Mouse (Mus musculus): ENCODE measurements around the gene Ptch2. TPM values are rescaled to one million over a fixed set of nuclear protein-coding genes. Genes with fewer than 3 reads are reported as not detected.

The Ptch2 gene
- polyA plus RNA-seq, 1 experiment: 5.0 TPM

DNA sequence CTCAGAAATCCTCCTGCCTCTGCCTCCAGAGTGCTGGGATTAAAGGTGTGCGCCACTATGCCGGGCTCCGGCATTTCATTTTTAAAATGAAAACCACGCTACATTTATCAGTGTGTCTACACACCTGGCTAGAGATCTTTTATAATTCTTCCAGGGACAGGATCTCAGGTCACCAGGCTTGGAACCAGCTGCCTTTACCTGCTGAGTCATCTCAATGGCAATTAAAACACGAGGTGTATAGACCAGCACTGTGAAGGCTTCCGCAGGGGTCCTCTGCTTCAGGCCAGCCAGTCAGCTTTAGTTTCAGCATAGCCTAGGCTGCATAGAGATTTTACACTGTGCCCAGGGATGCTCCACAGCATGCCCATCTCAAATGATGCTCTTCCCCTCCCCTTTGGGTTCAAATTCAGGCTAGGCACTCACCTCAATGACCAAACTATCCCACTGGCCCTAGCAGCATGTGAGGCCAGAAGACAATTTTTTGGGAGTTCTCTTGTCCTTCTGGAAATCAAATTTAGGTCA, 54.4 kb downstream of the Ptch2 start:
- no peak for TF ChIP-seq CTCF (conservative IDR thresholded peaks at IDR 0.05; ENCODE audit: insufficient read depth, insufficient read length, low read depth, low read length)
- TF ChIP-seq POLR2A (IDR thresholded peaks at IDR 0.05; ENCODE audit: low read depth, low read length): no peak
- DNase-seq: no peak
- no peak overlapping the region for H3K4me3 ChIP-seq (ENCODE audit: insufficient read depth, low read depth, low read length)
- no peak overlapping the region for H3K27ac ChIP-seq (ENCODE audit: insufficient read depth, low read depth, low read length)
- H3K4me1 ChIP-seq (ENCODE audit: control insufficient read depth, insufficient read depth, low read length): no peaks in the 10 kb centered on the region
- H3K27me3 ChIP-seq (replicated peaks; ENCODE audit: control insufficient read depth, insufficient read depth, low read length): no peaks in the 10 kb centered on the region
- peaks cover 8% of the 10 kb centered on the region; the same call in 1 of the 2 replicates for H3K36me3 ChIP-seq (ENCODE audit: control insufficient read depth, insufficient read depth, low read length)
- WGBS: 91% methylated on average over 6 of the region's 6 CpGs

GRCm38 (mm10) chr4:117151416-117151815, 55.5 kb downstream of the Ptch2 start:
- no peaks in the 10 kb centered on the region for H3K4me1 ChIP-seq (ENCODE audit: control insufficient read depth, insufficient read depth, low read length)
- H3K27me3 ChIP-seq (replicated peaks; ENCODE audit: control insufficient read depth, insufficient read depth, low read length): no peaks in the 10 kb centered on the region
- DNase-seq: no peak
- H3K4me3 ChIP-seq (ENCODE audit: insufficient read depth, low read depth, low read length): no peak overlapping the region
- 61% methylated on average over 1 of the region's 1 CpGs for WGBS
- H3K27ac ChIP-seq (ENCODE audit: insufficient read depth, low read depth, low read length): no peak overlapping the region
- TF ChIP-seq POLR2A (IDR thresholded peaks at IDR 0.05; ENCODE audit: low read depth, low read length) (no peak), CTCF (conservative IDR thresholded peaks at IDR 0.05; ENCODE audit: insufficient read depth, insufficient read length, low read depth, low read length) (no peak)
- peaks cover 8% of the 10 kb centered on the region; the same call in 1 of the 2 replicates for H3K36me3 ChIP-seq (ENCODE audit: control insufficient read depth, insufficient read depth, low read length)

GRCm38 (mm10) chr4:117152714-117153113, 56.8 kb downstream of the Ptch2 start:
- DNase-seq: no peak
- 67% methylated on average over 5 of the region's 5 CpGs for WGBS
- no peaks in the 10 kb centered on the region for H3K27me3 ChIP-seq (replicated peaks; ENCODE audit: control insufficient read depth, insufficient read depth, low read length)
- H3K4me1 ChIP-seq (ENCODE audit: control insufficient read depth, insufficient read depth, low read length): no peaks in the 10 kb centered on the region
- H3K36me3 ChIP-seq (ENCODE audit: control insufficient read depth, insufficient read depth, low read length): peaks cover 8% of the 10 kb centered on the region; the same call in 1 of the 2 replicates
- TF ChIP-seq CTCF (conservative IDR thresholded peaks at IDR 0.05; ENCODE audit: insufficient read depth, insufficient read length, low read depth, low read length) (no peak), POLR2A (IDR thresholded peaks at IDR 0.05; ENCODE audit: low read depth, low read length) (no peak)
- no peak overlapping the region for H3K27ac ChIP-seq (ENCODE audit: insufficient read depth, low read depth, low read length)
- no peak overlapping the region for H3K4me3 ChIP-seq (ENCODE audit: insufficient read depth, low read depth, low read length)

DNA sequence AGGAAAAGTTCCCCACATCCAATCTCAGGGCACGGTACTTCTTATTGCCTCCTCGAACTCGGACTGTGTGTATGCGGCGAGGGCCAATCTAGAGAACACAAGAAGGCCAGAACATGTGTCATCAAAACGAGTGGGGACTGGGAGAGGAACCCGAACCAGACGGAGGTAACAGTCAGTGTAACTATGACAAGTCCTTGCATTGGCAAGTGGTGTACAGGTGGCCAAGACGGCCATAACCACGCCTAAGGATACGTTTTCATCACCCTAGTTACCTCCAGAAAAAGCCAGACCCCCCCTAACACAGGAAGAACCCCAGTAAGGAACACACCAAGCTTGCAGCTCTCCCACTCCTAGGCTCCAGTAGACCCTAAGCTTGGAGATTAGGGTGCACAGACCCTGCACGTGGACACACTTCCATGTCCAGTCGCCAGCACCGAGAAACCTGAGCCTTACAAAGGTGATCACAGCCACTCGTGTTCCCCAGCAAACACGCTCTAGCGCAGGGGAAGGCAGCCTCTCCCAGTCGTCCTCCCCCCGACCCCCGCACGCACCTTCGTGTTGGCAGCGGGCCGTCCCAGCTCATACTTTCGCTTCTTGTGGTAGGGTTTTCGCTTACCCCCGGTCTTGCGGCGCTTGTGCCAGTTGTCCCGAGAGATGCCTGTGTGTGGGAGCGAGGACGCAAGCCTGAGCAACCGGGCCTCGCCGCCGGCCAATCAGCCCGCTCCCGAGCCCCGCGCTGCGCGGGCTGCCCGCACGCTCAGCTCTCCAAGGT, 59.3 kb downstream of the Ptch2 start:
- peaks cover 8% of the 10 kb centered on the region; the same call in 1 of the 2 replicates for H3K36me3 ChIP-seq (ENCODE audit: control insufficient read depth, insufficient read depth, low read length)
- no peaks in the 10 kb centered on the region for H3K27me3 ChIP-seq (replicated peaks; ENCODE audit: control insufficient read depth, insufficient read depth, low read length)
- DNase-seq: no peak
- no peaks in the 10 kb centered on the region for H3K4me1 ChIP-seq (ENCODE audit: control insufficient read depth, insufficient read depth, low read length)
- 3% methylated on average over 44 of the region's 44 CpGs for WGBS
- TF ChIP-seq POLR2A (IDR thresholded peaks at IDR 0.05; ENCODE audit: low read depth, low read length) (no peak), CTCF (conservative IDR thresholded peaks at IDR 0.05; ENCODE audit: insufficient read depth, insufficient read length, low read depth, low read length) (no peak)
- H3K27ac ChIP-seq (ENCODE audit: insufficient read depth, low read depth, low read length): peak overlapping the region; percentile 66; the same call in 1 of the 2 replicates
- peak overlapping the region; percentile 80 for H3K4me3 ChIP-seq (ENCODE audit: insufficient read depth, low read depth, low read length)

- peak; percentile 92 for DNase-seq
- TF ChIP-seq POLR2A (IDR thresholded peaks at IDR 0.05; ENCODE audit: low read depth, low read length) (peak; percentile 93), CTCF (conservative IDR thresholded peaks at IDR 0.05; ENCODE audit: insufficient read depth, insufficient read length, low read depth, low read length) (no peak)
- H3K4me1 ChIP-seq (ENCODE audit: control insufficient read depth, insufficient read depth, low read length): no peaks in the 10 kb centered on the region
- no peaks in the 10 kb centered on the region for H3K27me3 ChIP-seq (replicated peaks; ENCODE audit: control insufficient read depth, insufficient read depth, low read length)
- under 1% methylated on average over 52 of the region's 52 CpGs for WGBS
- peak within 1 kb of the TSS; percentile 80 for H3K4me3 ChIP-seq (ENCODE audit: insufficient read depth, low read depth, low read length)
- H3K27ac ChIP-seq (ENCODE audit: insufficient read depth, low read depth, low read length): peak within 1 kb of the TSS; percentile 71
- peaks cover 8% of the 10 kb centered on the region; the same call in 1 of the 2 replicates for H3K36me3 ChIP-seq (ENCODE audit: control insufficient read depth, insufficient read depth, low read length)
Measured at GRCm38 (mm10) chr4:117155792-117156355, 60.0 kb downstream of the Ptch2 start, which contains the start of gene Rps8. Gene Rps8 (minus strand): TSS chr4:117156243.

DNA sequence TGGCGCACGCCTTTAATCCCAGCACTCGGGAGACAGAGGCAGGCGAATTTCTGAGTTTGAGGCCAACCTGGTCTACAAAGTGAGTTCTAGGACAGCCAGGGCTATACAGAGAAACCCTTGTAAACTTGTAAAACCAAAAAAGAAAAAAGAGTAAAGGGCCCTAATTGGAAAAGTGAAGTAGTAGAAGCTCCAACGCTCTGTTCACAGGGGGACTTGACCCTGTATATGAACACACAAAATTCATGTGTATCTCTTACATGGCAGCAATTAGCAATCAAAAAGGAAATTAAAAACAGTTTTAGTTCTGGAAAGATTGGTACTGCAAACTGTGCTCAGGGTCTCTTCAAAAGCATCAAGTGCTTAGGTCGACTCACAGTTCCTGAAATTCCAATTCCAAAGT, 60.5 kb downstream of the Ptch2 start:
- WGBS: 24% methylated on average over 6 of the region's 6 CpGs
- H3K4me1 ChIP-seq (ENCODE audit: control insufficient read depth, insufficient read depth, low read length): no peaks in the 10 kb centered on the region
- TF ChIP-seq POLR2A (IDR thresholded peaks at IDR 0.05; ENCODE audit: low read depth, low read length): no peak
- TF ChIP-seq CTCF (conservative IDR thresholded peaks at IDR 0.05; ENCODE audit: insufficient read depth, insufficient read length, low read depth, low read length): no peak
- peak overlapping the region; percentile 80; the same call in 1 of the 2 replicates for H3K4me3 ChIP-seq (ENCODE audit: insufficient read depth, low read depth, low read length)
- no peak overlapping the region for H3K27ac ChIP-seq (ENCODE audit: insufficient read depth, low read depth, low read length)
- H3K27me3 ChIP-seq (replicated peaks; ENCODE audit: control insufficient read depth, insufficient read depth, low read length): no peaks in the 10 kb centered on the region
- DNase-seq: no peak
- H3K36me3 ChIP-seq (ENCODE audit: control insufficient read depth, insufficient read depth, low read length): peaks cover 6% of the 10 kb centered on the region; the same call in 1 of the 2 replicates

DNA sequence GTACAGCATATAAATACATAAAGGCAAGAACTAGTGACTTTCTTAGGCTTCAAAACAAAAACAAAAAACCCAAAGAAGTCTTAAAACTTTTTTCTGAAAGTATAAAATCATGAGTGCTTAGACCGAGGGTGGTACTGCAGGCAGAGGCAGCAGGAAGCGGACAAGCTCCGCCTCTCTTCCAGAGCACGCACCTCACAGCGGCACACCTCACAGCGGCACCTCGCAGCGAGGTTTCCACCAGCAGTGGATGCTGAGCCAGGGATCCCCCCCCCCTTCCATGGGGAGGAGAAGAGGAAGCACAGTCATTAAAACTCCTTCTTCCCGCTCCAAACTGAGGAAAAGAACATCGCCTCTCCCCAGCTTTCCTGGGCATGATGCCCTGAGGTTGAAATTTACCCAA, 63.8 kb downstream of the Ptch2 start:
- TF ChIP-seq CTCF (conservative IDR thresholded peaks at IDR 0.05; ENCODE audit: insufficient read depth, insufficient read length, low read depth, low read length) (no peak), POLR2A (IDR thresholded peaks at IDR 0.05; ENCODE audit: low read depth, low read length) (no peak)
- Histone ChIP-seq H3K27ac (ENCODE audit: insufficient read depth, low read depth, low read length) (no peak overlapping the region), H3K4me1 (ENCODE audit: control insufficient read depth, insufficient read depth, low read length) (no peaks in the 10 kb centered on the region), H3K4me3 (ENCODE audit: insufficient read depth, low read depth, low read length) (no peak overlapping the region), H3K27me3 (replicated peaks; ENCODE audit: control insufficient read depth, insufficient read depth, low read length) (no peaks in the 10 kb centered on the region), H3K36me3 (ENCODE audit: control insufficient read depth, insufficient read depth, low read length) (no peaks in the 10 kb centered on the region)
- DNase-seq: no peak
- WGBS: 73% methylated on average over 10 of the region's 10 CpGs

Data from kidney, adult 2 months (tissue).